Mouse (Mus musculus): ENCODE results near the gene Pcgf5.
"Not testable (repeated sequence)": the region's sequence is repeated elsewhere in the genome, so short reads cannot be mapped to it uniquely, and the experiment has no call there.

Pcgf5 gene

DNA sequence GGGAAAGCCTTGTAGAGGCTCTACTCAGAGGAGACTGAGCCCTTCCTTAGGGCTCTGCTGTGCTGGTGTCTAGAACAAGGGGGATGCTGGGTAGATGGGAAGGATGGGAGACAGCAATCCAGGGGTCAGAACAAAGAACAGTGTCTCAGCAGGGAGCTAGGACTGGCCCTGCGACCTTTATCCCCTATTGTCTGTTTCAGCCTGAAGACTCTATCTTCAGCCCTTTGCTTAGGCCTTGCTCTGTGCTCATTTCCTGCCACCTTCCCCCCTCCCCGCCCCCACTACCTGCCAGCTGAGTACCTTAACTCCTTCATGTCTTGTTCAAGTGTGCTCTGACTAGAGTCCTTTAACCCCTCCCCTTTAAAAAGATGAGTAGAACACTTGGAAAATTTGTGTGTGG lies 36.3 kb downstream of the Pcgf5 start:
- no peak for DNase-seq (ENCODE audit: low spot score in 2 of 2)

DNA sequence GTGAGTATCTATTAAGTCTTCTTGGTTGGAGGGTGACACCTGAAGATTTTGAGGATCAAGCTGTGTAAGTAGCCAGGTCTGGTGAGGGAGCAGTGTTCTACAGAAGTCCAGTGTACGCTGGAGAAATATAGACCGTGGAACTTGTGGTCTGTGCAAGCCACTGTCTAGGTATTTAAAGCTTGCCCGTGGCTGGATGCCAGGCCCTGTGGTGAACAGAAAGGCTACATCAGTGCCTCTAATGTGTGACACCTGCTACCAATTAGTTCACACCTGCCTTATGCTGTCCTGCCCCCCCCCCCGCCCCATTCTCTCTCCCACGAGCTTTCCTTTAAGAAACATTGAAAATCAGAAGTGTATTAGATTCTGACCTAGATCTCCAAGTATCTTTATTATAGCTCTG lies 40.4 kb downstream of the Pcgf5 start:
- DNase-seq (ENCODE audit: low spot score in 2 of 2), result no peak

DNA sequence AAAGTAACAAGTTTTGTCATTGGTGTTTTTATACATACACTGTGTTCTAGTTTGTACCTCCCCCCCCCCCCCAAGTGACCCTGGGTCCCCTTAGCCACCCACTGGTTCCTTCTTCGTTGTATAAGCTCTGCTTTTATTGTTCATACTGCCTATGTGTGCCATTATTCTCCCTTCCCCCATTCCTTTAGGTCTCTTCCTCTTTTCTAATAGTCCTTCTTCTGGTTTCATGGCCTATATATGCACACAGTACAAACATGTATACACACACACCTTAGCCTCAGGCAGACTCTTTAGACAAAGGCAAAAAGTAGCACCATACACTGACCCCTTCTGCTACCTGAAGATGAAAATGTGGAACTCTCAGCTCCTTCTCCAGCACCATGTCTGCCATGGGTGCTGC lies 42.6 kb downstream of the Pcgf5 start:
- DNase-seq (ENCODE audit: low spot score in 2 of 2), result no peak

DNA sequence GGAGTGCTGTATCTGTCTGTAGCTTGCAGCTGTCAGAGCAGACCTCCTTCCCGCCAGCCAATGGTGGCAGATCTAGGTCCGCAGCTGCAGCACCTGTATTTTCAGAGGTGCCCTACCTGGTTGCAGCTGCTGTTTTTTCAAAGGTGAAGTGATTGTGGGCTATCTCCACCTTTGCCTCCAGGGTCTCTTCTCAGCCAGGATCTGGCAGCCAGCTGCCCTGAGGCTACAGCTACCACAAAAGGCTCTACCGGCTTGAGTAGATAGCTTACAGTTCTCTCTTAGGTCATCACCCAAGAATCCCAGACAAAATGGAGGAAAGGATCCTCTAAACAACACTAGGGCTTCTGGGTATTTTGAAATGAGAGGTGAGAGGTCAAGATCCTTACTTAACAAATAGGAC lies 50.4 kb downstream of the Pcgf5 start:
- no peak for DNase-seq (ENCODE audit: low spot score in 2 of 2)

DNA sequence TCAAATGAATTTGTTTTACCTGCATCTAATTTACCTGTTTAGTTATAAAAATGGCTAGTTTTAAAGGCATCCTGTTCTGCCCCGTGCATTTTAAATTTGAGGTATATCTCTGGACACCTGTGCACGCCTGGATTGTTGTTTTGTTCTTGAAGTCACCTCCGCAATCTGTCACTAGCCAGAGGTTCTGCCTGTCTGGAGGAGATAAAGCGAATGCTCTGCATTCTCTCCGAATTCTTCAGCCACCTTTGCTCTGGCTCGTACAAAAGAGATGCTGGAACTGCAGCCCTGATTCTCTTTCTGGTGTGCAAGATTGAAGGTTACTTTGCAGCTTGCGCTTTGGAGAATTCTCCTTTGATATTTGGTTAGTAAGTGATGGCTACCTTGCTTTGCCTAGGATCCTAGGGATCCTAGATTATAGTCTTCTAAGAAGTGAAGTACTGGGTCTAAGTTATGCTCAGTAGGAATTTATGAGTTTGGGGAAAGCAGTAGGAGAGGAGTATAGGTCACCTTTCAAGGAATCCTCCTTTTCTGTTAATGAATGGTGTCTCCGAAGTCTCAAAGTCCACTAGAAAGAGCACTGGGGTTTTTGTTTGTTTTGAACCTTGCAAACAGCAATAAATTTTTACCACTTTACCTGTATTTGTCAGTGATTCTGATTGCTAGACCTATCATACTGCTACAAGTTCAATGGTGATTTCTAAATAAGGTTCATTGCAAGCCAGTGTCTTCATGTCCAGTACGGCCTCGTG lies 60.4 kb downstream of the Pcgf5 start:
- DNase-seq (ENCODE audit: low spot score in 2 of 2), result no peak

DNA sequence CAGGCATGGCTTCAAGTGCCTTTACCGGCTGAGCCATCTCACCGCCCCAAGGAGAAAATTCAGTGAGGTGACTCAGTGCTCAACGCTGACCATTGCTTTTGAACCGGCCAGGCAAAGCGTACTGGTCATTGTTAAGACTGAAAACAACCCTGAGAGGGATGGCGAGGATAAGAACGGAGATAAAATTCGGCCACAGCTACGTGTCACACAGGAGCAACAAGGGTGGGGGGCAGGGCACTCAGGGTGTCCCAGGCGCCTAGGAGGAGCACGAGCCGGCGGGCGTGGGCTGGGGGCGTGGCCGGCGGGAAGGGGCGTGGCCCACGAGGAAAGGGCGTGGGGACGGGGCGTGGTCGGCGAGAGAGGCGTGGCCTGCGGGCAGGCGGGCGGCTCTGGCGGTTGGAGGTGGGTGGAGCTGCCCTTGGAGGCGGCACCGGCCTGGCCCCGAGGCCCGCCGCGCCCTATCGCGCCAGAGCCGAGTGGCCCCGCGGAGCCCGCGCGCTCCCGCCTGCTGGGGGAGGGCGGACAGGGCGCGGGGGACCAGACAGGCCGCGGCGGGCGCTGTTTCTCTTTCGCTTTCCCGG lies 61.3 kb downstream of the Pcgf5 start:
- peak; percentile 97 to 98 for DNase-seq (ENCODE audit: low spot score in 2 of 2)

DNA sequence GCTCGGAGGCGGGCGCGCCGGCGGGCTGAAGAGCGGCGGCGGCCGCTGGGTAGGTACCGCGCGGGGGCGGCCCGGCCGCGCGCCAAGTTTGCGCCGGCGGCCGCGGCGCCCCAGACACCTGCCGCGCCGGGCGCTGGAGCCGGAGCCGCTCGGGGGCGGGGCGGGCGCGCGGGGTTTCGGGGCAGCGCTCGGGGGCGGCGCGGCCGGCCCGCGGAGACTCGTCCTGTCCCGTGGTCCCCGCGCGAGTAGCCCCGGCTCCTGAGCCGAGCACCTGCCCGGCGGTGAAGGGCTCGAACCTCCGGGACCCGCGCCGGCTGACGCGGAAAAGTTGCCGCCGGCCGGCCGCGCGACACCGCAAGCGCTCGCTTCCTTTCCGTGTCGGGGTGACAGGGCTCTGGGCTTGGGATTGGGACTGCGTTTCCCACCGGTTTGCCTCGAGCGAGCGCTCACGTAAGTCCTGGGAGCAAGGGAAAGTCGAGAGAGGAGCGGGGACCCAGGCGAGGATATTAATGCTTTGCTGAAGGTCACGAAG lies 61.8 kb downstream of the Pcgf5 start:
- peak in 1 of 2 experiments; percentile 25 for DNase-seq (ENCODE audit: low spot score in 2 of 2)

DNA sequence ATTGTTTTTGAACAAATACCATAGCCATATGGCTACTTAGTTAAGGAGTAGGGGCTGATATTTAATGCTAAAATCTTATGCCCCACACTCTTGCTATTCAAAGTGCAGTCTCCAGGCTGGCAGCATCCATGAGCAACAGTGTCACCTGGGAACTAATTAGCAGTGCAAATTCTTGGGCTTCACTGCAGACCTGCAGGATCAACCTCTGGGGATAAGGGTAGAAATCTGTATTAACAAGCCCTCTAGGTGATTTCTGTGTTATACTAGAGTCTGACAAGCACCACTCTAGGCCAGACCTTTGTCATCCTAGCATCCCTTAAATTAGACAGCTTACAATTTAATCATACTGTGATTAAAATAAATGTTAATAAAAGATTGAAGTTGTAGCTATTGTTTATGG lies 71.8 kb downstream of the Pcgf5 start:
- DNase-seq (ENCODE audit: low spot score in 2 of 2), result no peak

DNA sequence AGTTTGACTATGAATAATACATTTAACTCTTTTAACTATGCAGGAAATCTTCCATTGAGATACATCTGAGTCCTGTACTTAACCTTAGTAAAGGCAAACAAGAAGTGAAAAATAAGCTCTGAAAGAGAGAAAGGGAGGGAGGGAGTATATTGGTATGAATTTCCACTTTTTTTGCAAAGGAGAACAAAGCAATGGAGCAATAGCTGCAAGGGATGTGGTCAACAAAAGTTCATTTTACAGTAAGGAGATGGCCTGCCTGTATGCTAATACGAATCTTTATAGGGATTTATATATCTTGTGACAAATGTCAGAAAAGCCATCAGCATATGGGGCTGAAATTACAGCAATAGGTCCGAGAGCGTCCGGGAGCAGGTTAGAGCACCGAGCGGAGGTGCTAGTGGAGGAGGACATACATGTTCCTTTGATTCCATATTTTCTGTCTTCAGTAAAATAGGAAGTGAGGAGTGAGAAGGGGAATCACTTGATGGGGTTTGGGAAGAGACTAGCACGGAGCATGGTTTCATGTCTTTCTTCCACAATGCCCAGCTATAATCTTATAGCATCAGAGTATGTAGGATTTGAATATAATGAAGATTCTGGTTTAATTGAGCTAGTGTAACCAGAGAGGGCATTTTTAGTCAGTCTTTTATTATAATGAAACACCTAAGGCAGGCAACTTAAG lies 79.2 kb downstream of the Pcgf5 start:
- DNase-seq (ENCODE audit: low spot score in 2 of 2), result no peak

DNA sequence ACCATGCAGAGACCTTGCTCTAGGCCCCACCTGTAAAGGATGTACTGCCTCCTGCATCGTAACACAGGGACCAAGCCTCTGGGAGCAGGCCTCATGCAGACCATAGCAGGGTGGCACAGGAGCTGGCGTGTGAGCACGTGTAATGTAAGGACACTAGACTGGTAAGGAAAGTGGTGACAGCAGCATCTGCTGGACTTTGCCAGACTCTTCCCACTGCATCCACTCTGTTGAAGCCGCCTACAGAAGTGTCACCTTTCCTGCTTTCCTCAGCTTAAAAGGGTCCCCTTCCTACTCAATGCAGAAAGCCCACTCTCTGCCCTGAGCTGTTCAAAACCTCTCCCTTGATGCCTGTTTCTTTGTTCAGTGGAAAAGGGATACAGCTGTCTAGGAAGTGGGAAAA lies 80.0 kb downstream of the Pcgf5 start:
- DNase-seq (ENCODE audit: low spot score in 2 of 2), result no peak

DNA sequence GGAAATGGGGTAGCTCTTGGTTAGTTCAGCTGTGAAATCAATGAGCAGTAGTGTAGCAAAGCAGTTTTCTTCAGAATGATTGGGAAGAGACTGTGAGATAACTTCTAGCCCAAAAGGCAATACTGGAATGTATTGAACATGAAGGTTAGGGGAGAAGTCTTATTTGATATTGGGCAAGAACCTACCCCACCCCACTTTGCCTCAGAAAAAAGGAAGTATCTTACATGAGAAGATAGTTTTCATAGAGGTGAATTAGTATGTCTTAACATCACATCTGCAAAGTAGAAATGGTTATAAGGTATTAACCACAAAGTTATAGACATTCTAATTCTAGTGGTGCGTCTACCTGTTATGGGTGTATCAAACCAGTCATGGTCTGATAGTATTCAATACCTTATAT lies 81.2 kb downstream of the Pcgf5 start:
- DNase-seq (ENCODE audit: low spot score in 2 of 2), result no peak

DNA sequence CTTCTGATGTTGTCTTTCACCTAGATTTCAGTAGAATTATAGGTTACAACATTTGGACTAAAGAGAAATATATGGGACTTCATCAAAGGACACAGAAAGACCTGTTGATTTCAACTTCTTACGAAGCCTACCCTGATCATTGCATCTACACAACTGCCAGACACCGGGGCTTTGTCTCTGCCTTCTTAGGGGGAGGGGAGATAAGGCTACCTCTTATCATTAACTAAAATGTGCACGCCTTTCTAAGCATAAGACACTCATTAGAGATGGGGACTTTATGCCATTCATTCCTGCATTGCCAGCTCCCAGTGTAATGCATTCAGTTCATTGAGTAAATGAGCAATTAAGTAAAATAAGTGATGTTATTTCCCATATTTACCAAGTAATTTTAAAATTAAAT lies 85.1 kb downstream of the Pcgf5 start:
- DNase-seq (ENCODE audit: low spot score in 2 of 2), result no peak

DNA sequence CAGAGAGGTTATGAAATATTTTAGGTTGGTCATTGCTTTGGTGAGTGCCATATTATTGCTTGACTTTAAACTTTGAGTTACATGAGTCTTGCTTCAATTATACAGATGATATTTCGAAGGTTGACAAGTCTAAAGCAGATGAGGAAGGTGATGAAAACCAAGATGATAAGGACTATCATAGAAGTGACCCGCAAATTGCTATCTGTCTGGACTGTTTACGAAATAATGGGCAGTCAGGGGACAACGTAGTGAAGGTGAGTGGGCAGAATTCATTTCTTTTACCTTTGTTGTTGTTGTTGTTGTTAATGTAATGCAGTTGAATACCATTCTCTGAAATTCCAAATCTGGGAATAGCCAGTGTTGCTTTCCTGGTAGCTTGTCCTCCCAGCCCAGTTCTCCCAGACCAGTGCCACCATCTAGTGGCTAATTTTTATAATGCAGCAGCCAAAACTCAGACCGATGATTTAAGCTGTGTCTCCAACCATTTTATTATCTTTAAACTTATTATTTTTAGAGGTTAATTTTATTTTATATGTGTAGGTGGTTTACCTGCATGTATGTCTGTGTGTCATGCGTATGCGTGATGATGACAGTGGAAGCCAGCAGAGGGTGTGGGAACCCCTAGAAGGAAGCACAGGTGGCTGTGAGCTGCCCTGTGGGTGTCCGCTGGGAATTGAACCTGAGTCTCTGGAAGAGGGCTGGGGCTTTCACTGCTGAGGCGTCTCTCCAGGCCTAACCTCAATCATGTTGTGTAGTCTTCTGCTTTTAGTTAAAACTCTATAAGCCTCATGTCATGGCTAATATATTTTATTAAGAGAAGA lies 92.0 kb downstream of the Pcgf5 start:
- DNase-seq (ENCODE audit: low spot score in 2 of 2), result peak; percentile 15 to 32

DNA sequence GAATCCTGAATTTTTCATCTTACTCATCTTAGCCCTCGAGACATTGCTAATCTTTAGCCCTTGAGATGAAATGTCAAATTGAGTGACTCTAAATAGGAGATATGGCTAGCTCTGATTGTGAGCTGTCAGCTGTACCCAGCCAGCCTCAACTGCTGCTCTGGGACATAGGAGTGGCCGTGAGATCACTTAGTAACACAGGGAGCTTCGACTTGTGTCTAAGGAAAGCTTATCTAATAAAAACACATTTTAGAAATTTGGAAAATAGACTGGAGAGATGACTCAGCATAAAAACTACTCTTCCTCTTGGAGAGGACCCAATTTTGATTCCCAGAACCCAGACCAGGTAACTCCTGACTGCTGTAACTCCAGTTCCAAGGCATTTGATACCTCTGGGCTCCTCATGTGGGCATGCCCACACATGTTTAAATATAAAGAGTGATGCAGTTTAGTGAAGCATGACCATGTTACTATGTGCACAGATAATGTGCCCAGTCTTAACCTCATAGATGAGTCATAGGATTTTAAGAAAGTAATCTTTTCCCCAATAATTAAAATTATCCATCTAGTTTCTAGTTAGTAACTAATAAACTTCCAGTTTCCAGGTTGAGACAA lies 103.0 kb downstream of the Pcgf5 start:
- no peak for DNase-seq (ENCODE audit: low spot score in 2 of 2)

DNA sequence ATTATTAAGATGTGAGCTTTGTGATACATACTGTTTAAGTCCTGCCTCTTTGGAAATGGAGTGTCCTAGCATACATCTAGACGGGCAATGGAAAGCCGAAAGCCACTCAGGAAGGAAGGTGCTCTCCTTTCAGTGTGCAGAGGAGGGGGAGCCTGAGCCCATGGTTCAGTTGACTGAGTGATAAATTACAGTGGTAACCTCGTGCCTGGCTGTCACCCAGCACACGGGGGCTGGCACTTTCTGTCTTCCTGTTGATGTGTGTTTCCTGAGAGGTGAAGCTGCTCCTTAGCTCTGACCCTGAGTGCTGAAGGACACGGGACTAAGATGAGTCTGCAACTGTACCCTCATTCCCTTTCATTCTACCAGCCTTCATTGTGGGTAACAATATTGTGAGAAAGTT lies 103.6 kb downstream of the Pcgf5 start:
- no peak for DNase-seq (ENCODE audit: low spot score in 2 of 2)

DNA sequence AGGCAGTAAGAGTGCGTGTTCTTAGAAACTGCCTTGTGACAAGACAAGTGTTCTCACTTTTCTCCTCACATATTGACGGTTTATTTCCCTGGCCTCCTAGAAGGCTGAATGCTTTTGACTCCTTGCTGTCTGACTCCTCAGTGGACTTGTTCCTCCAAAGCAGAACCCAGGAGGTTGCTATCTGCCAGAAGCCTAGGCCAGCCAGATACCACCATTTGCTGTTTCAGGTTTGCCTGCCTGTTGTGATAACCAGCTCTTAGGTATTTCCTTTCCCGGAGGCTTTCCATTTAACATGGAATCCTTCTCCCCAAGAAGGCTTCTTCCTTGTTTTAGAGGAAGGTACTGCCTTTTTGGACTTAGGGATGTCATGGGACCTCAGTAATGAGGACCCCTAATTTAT lies 104.1 kb downstream of the Pcgf5 start:
- DNase-seq (ENCODE audit: low spot score in 2 of 2), result not testable (repeated sequence)

DNA sequence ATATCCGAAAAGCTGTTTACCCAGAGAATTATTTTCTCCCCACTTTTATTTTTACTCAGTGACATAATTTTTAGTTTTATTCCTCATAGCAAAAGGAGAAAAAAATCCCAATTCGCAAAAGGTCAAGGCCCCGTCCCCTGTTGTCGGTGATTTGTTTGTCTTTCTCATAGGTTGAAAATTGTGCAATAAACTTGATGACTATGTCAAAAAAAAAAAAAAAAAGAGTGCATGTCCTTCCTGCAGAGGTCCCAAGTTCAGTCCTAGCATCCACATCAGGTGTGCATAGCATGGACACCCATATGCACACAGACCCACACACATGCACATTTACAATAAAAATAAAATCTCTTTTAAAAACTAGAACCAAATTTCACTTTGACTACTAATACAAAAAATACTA lies 105.3 kb downstream of the Pcgf5 start:
- DNase-seq (ENCODE audit: low spot score in 2 of 2), result no peak

DNA sequence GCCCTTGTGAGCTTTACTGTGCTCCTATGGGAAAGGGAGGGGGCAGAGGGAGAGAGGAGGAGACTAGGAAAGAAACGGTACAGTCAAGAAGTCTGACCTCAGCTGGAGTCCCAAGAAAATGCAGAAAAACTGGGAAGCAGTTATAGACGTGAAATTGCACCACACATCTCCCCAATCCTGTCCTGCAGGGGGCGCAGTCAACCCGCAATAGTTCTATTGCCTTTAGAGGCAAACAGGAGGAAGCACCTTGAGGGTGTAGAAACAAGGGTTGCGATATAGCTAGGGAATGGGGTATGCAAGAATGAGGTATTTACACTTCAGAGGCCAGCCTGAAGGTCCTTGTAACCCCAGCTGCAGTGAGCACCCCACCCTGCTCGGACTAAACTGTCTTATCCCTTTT lies 122.0 kb downstream of the Pcgf5 start:
- DNase-seq (ENCODE audit: low spot score in 2 of 2), result peak; percentile 6 to 43

DNA sequence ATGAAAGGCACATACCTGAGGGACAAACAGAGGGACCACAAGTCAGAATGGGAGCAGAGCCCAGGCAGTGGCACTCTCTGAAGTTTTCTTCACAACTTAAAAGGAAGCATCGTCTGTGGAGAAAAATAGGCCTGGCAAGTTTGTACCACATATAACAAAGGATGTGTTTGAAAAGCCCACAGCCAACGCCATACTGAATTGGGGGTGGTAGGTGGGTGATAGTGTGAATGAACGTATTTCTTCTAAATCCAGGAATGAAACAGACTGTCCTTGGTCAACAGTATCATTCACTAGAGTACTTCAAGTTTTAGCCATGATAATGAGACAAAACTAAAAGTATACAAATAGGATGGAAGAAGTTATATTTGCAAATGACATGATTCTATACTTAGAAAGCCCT lies 123.2 kb downstream of the Pcgf5 start:
- no peak for DNase-seq (ENCODE audit: low spot score in 2 of 2)

DNA sequence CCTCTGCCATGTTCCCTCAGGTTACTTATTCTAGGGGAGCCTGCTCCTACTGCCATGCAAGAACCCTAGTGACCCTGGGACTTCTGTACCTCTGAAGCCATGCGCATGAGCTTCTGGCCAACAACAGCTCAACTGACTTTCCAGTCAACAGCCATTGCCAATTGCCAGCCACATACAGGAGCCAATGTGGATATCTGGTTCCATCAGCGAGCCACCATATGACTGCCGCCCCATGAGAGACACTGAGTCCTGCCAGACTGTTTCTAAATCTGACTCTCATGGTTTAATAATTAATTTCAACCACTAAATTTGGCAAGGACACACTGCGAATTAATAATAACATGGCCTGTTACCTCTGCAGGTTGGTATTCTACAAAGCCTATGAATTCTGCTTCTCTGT lies 128.5 kb downstream of the Pcgf5 start:
- DNase-seq (ENCODE audit: low spot score in 2 of 2), result no peak

DNA sequence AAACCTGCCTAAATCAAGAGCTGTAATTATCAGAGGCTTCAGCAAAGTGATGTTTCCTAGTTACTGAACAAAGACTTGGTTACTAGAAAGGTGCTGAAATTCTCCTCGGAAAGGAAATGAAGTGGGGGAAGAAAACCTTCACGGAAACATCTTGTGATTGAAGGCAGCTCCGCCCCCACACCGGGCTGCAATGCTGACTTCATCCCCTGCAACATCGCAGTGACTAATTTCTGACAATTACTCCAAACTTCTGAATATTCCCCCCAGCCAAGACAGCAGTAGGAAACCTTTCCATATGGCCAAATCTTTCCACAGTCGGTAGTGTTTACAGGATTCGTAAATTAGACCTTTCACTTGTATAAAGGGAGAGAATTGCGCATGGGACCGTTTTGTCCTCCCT lies 129.0 kb downstream of the Pcgf5 start:
- no peak for DNase-seq (ENCODE audit: low spot score in 2 of 2)

DNA sequence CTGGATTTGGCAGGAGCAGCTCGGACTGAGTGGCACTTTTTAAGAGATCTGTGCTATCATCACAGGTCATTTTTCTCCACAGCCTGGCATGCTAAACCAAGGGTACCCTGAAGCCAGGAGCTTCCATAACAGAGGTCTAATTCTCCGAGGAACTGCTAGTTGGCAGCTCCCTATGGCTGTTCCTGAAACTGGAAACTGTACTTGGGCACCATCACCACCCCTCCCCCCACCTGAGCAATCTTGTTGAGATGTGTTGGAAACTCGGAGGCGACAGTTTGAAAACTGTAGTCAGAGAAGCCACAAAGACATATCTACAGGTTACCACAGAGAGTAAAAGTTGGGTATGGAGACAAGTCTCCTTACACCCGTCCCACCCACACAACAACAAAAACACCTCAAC lies 129.6 kb downstream of the Pcgf5 start:
- no peak for DNase-seq (ENCODE audit: low spot score in 2 of 2)
